Mouse (Mus musculus) heart, embryonic 11.5 days (tissue): Measurements from ENCODE around the gene Tbx4. TPM values are rescaled to one million over a fixed set of nuclear protein-coding genes. Genes with fewer than 3 reads are reported as not detected.

ENCODE experiments used
- ATAC-seq: fragments of 200-750 bp; cut with Nextera tagmentation; replicated peaks from 2 replicates; pipeline ENCODE4 v1.8.0; 2017; ENCODE audit warnings: moderate library complexity; ENCODE audit not compliant: insufficient number of reproducible peaks, low FRiP score, low TSS enrichment
- H3K27ac ChIP-seq: fragments of 300-500 bp; sonication (generic); 2 replicates; pipeline ENCODE4 v1.5.1; 2014; ENCODE audit warnings: mild to moderate bottlenecking, low read depth, low read length
- H3K27me3 ChIP-seq: fragments of 300-500 bp; sonication (generic); 2 replicates; pipeline ENCODE4 v1.6.1; 2014; ENCODE audit warnings: mild to moderate bottlenecking, low read length, mixed read lengths; ENCODE audit not compliant: control insufficient read depth, insufficient read depth
- H3K36me3 ChIP-seq: fragments of 300-500 bp; sonication (generic); 2 replicates; pipeline ENCODE4 v1.6.1; 2014; ENCODE audit warnings: mild to moderate bottlenecking, low read length, moderate library complexity, mixed read lengths; ENCODE audit not compliant: control insufficient read depth, insufficient read depth
- H3K4me1 ChIP-seq: fragments of 300-500 bp; sonication (generic); 2 replicates; pipeline ENCODE4 v1.6.1; 2014; ENCODE audit warnings: low read length; ENCODE audit not compliant: control insufficient read depth, insufficient read depth
- H3K4me2 ChIP-seq: fragments of 300-500 bp; sonication (generic); 2 replicates; pipeline ENCODE4 v1.6.1; 2014; ENCODE audit warnings: mild to moderate bottlenecking, moderate library complexity
- H3K4me3 ChIP-seq: fragments of 300-500 bp; sonication (generic); 2 replicates; pipeline ENCODE4 v1.5.1; 2014; ENCODE audit warnings: low read depth, low read length
- H3K9ac ChIP-seq: fragments of 300-500 bp; sonication (generic); 2 replicates; pipeline ENCODE4 v1.6.1; 2014; ENCODE audit warnings: mild to moderate bottlenecking, low read depth, low read length, moderate library complexity
- H3K9me3 ChIP-seq: fragments of 300-500 bp; sonication (generic); replicated peaks from 2 replicates; pipeline ENCODE4 v1.6.1; 2016; ENCODE audit warnings: low read length; ENCODE audit not compliant: control insufficient read depth
- WGBS: fragments of 180-500 bp; shearing (Covaris S2); extraction: QIAGEN DNeasy Blood & Tissue Kit; methylation state at CpG from one replicate; pipeline ENCODE4 v1.1.7; 2014; ENCODE audit not compliant: insufficient replicate concordance; 5-methylcytosine and 5-hydroxymethylcytosine counted together
- polyA plus RNA-seq: library from polyadenylated mRNA; unstranded; fragments of >200 nt; fragmentation: Nextera tagmentation; extraction: Ambion mirVana; gene quantifications from 2 replicates; pipeline ENCODE4 v1.2.1, GENCODE M21; 2014

The Tbx4 gene
- polyA plus RNA-seq = 0.49 and 0.82 TPM in 2 replicates

DNA sequence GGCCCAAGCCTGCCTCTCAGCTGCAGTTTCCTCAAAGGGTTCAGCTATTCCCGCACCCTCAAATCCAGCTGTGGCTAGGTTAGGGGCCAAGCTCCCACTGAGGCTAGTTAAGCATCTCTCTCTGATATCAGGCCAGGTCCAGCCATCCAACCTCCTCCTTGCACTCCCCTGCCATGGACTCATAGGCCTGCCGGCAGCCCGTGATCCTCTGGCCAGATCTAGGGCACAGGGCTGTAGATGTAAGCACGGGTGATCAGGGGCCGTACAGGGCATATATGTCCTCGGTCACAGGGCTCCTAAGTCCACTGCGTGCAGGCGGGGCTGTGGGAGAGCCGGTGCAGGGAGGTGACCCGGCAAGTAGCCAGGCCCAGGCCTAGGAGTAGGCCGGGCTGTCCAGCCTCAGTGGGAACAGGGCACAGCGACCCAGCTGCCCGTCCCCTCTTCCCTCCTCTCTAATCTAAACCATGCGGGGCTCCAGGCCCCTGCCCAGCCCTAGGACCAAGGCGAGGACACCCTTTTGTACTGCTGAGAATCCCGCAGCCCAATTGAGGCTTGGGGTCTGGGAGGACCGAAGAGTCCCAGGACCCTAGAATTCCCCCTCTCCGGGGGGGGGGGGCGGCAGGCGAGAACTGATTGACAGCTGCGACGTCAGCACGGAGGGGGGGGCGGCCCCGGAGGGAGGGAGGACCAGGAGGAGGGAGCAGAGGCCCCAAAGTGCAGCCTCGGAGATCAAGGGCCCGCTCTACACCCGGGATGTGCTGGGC, at the start of gene Tbx4:
Tbx4 (plus strand) TSS at position 758 of the 764 bp plus-strand sequence.
- no peaks in the 10 kb centered on the region for H3K36me3 ChIP-seq
- H3K27ac ChIP-seq = no peak within 1 kb of the TSS
- peak within 1 kb of the TSS; percentile 43; the same call in 1 of the 2 replicates for H3K9ac ChIP-seq
- H3K4me3 ChIP-seq = peak within 1 kb of the TSS; percentile 27
- peak within 1 kb of the TSS; percentile 46 for H3K4me2 ChIP-seq
- WGBS = 11% methylated on average over 27 of the region's 28 CpGs
- no peak; the same call in 1 of the 2 replicates for ATAC-seq
- peaks cover 75% of the 10 kb centered on the region for H3K27me3 ChIP-seq
- H3K9me3 ChIP-seq = no peaks in the 10 kb centered on the region
- peaks cover 18% of the 10 kb centered on the region for H3K4me1 ChIP-seq

DNA sequence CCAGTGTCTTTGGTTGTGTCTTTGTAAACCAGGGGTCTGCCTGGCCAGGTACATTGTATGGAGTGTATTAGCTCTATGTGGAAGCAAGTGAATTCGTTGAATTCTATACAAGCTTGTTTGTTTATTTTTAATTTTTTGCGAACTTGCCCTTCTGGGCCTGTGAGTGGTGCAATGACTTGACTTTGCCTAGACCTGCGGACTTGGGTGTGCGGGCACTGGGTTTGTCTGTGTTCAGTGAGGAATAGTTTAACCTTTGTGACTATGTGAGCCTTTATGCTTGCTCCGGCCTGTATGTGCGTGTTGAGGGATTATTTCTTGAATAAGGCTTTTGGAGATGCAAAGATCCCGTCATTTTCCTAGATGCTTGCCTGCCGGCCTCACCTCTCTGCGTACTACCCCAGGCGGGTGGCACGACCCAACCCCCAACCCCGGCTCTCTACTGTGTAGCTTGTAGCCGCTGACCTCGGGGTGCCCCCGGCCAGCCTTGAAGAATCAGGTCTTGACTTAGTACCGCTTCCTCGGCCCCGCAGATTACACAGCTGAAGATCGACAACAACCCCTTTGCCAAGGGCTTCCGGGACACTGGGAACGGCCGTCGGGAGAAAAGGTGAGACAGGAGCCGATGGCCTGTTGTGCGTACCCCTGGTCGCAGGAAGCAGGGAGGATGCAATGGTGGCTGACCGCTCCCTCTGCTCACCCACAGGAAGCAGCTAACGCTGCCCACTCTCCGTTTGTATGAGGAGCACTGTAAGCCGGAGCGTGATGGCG, 49.5 kb upstream of the Tbx4 start:
- ATAC-seq = no peak
- WGBS = 5% methylated on average over 32 of the region's 32 CpGs
- Histone ChIP-seq H3K27me3 (peaks cover 92% of the 10 kb centered on the region), H3K9me3 (no peaks in the 10 kb centered on the region), H3K27ac (peak overlapping the region; percentile 35), H3K4me3 (peak overlapping the region; percentile 69), H3K4me1 (peaks cover 36% of the 10 kb centered on the region), H3K36me3 (no peaks in the 10 kb centered on the region), H3K4me2 (peak overlapping the region; percentile 93), H3K9ac (peak overlapping the region; percentile 55)

DNA sequence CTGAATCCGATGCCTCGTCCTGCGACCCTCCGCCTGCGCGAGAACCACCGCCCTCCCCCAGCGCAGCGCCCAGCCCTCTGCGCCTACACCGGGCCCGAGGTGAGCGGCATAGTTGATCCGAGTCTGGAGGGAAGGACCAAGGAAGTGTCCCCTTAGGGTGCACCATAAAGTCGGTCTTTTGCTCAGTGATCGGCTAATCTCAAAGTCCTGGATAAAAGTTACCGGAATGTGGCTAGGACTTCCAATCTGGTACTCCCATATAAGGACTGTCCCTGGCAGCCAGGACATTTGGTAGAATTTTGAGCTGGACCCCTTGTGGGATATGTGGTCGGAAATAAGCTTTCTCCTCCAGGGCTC, 49.0 kb upstream of the Tbx4 start:
- Histone ChIP-seq H3K4me3 (peak overlapping the region; percentile 69), H3K27me3 (peaks cover 87% of the 10 kb centered on the region), H3K4me1 (peaks cover 31% of the 10 kb centered on the region), H3K9me3 (no peaks in the 10 kb centered on the region), H3K36me3 (no peaks in the 10 kb centered on the region), H3K9ac (peak overlapping the region; percentile 55), H3K4me2 (peak overlapping the region; percentile 93), H3K27ac (peak overlapping the region; percentile 47; the same call in 1 of the 2 replicates)
- 2% methylated on average over 18 of the region's 18 CpGs for WGBS
- ATAC-seq = no peak

DNA sequence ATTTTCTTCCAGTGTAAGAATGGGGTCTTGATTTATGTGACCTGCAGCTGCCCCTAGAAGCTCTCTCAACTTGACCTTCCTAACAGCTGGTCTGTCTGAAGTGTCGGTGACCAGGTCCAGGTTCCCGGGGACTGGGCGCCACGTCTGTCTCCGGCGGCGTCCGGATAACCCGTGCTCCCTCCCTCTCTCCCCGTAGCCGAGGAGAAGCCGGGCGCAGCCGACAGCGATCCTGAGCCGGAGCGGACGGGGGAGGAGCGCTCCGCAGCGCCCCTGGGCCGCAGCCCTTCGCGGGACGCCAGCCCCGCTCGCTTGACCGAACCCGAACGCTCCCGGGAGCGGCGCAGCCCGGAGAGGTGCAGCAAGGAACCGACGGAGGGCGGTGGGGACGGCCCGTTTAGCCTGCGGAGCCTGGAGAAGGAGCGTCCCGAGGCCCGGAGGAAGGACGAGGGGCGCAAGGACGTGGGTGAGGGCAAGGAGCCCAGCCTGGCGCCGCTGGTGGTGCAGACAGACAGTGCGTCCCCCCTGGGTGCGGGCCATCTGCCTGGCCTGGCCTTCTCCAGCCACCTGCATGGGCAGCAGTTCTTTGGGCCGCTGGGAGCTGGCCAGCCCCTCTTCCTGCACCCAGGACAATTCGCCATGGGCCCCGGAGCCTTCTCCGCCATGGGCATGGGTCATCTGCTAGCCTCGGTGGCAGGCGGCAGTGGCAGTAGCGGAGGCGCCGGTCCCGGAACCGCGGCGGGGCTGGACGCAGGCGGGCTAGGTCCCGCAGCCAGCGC, 48.4 kb upstream of the Tbx4 start:
- Histone ChIP-seq H3K36me3 (no peaks in the 10 kb centered on the region), H3K4me1 (peaks cover 29% of the 10 kb centered on the region), H3K9me3 (no peaks in the 10 kb centered on the region), H3K4me3 (peak overlapping the region; percentile 69), H3K9ac (peak overlapping the region; percentile 55), H3K4me2 (peak overlapping the region; percentile 93), H3K27me3 (peaks cover 87% of the 10 kb centered on the region), H3K27ac (peak overlapping the region; percentile 47; the same call in 1 of the 2 replicates)
- WGBS = 2% methylated on average over 66 of the region's 67 CpGs
- no peak for ATAC-seq

DNA sequence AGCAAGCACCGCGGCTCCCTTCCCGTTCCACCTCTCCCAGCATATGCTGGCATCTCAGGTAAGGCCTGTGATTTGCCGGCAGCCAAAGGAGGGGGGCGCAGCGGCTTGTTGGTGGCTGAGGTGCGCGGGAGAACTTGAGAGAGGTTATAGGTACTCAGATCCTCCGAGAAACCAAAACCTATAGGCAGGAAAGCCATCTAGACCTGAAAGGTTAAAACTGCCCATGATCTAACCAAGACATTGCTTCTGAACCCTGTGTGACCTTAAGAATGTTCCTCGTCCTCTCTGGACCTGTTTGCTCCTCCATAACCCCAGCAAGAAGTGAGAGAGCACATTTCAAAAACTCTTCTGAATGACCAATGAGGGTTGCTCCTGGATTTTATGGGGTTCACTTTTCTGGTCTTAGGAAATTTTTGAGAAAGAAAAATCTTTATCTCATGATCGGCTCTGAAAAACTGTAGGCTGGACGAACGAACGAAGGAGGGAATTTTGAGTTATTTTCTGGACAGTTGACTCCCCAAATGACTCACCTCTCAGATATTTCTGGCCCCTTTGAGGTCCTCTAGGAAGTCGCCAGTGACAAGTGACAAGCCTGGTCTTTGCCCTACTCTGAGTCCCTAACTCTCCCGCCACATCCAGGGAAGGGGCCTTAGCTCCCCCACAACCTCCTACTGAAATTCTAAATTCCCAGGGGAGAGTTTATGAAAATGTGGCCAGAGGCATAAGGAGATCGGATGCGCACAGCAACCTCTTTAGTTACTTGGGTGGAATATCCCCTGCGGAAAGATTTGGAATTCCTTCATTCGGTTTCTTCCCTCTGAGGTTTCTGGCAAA, 47.6 kb upstream of the Tbx4 start:
- Histone ChIP-seq H3K4me2 (peak overlapping the region; percentile 93), H3K9me3 (no peaks in the 10 kb centered on the region), H3K4me3 (peak overlapping the region; percentile 69), H3K36me3 (no peaks in the 10 kb centered on the region), H3K9ac (peak overlapping the region; percentile 55), H3K27ac (0 out of 2 replicates have a peak overlapping the region, but pooled peaks have one; percentile 16), H3K4me1 (peaks cover 35% of the 10 kb centered on the region), H3K27me3 (peaks cover 88% of the 10 kb centered on the region)
- WGBS = 11% methylated on average over 20 of the region's 20 CpGs
- ATAC-seq = no peak

DNA sequence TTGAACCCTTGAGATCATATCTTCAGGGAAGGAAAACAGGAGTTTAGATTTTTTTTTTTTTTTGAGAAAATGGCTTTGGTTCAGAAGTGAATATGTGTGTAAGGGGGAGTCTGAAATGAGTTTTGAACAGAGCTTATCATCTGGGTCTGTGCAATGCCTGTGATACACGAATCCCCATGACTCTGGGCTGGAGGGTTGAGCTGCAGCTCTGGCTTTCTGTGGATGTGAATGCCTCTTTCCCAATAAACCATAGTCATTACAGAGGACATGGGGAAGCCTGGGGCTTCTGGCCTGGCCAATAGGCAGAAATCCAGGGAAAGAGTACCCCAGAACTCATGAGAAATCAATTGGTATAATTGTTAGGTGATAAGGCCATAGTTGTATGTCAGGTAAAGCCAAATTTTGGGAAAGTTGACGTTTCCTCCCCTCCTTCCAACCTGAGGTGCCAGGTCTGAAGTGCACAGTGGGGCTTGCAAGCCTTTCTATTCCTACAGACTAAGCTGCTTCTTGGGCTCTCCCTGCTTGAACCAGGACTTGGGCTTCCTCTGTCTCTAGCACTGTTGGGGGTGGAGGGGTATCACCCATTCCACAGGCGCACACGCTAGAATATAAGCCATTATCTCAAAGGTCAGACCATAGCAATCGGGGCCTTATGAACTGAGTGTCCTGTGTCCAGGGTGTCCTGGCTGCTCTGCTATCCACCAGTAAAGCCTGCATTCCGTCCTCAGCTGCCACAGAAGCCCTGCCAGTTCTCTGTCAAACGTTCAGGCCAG, 46.8 kb upstream of the Tbx4 start:
- peak overlapping the region; percentile 17; the same call in 1 of the 2 replicates for H3K27ac ChIP-seq
- peaks cover 36% of the 10 kb centered on the region for H3K4me1 ChIP-seq
- H3K9ac ChIP-seq = peak overlapping the region; percentile 54; the same call in 1 of the 2 replicates
- ATAC-seq = no peak
- WGBS = 21% methylated on average over 7 of the region's 7 CpGs
- peak overlapping the region; percentile 69 for H3K4me3 ChIP-seq
- H3K9me3 ChIP-seq = no peaks in the 10 kb centered on the region
- H3K27me3 ChIP-seq = peaks cover 80% of the 10 kb centered on the region
- peak overlapping the region; percentile 93 for H3K4me2 ChIP-seq
- no peaks in the 10 kb centered on the region for H3K36me3 ChIP-seq

DNA sequence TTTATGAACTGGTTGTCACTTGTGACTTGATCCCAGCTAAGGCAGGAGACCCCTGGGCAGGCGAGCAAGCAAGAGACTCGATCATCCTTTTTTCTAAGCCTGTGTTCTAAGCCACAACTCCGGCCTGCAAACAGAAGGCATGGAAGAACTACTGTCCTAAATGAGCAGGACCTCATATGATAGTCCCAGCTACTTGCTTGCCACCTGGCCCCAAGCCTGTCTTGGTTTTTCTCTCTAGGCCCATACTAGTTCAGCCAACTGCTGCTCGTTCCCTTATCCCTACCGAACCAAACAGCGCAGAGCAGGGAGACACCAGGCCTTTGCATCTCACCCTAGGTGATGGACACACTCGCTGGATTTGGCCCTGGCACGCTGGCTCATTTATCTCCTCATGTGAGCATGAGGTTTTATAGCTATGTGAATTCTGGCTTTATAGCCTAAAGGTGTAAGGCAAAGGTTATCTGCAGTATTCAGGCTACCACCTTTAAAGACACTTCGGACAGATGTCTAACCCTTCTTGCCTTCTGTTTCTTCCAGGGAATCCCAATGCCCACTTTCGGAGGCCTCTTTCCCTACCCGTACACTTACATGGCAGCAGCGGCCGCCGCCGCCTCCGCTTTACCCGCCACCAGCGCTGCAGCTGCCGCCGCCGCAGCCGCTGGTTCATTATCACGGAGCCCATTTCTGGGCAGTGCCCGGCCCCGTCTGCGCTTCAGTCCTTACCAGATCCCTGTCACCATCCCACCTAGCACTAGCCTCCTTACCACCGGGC, 46.0 kb upstream of the Tbx4 start:
- WGBS = 13% methylated on average over 27 of the region's 27 CpGs
- peak overlapping the region; percentile 54; the same call in 1 of the 2 replicates for H3K9ac ChIP-seq
- H3K4me1 ChIP-seq = peaks cover 36% of the 10 kb centered on the region
- peak overlapping the region; percentile 34 for H3K4me3 ChIP-seq
- H3K36me3 ChIP-seq = no peaks in the 10 kb centered on the region
- H3K4me2 ChIP-seq = peak overlapping the region; percentile 93
- H3K27me3 ChIP-seq = peaks cover 77% of the 10 kb centered on the region
- H3K9me3 ChIP-seq = no peaks in the 10 kb centered on the region
- ATAC-seq = no peak
- H3K27ac ChIP-seq = peak overlapping the region; percentile 17; the same call in 1 of the 2 replicates
